ENCODE assay signal across 9 mouse cellular contexts in the genomic region with DNA sequence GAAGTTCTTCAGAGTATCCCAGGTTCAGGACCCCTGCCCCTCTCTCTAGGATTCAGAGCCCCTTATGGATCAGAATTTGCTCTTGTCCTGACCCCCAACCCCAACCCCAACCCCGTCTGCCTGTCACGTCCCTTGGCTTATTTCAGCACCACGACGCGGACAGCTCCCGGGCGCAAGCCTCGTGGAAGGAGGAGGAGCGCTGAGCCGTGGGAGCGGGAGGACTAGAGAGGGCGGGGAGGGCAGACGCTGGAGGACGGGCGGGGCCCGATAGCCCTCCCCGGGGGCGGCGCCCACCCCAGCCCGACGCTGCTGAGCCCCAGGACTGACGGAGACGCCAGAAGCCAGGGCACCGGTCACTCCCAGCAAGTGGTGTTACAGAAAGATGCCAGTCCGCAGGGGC. TPM values are rescaled to one million over a fixed set of nuclear protein-coding genes. Genes with fewer than 3 reads are reported as not detected.
A peak's percentile ranks its signal among the peaks of the same experiment; 100 is the strongest.
DNase-seq lines count a peak whose midpoint lies in the region; ATAC-seq and TF ChIP-seq lines count a peak whose summit lies in the region.
"Had no signal": no experiment of that assay in that cellular context is flagged by ENCODE, and none has a peak within 500 bp of the region (broad histone marks: within the 10 kb centered on the region; RNA-seq: fewer than 3 reads in every experiment).

Kcnh6 (plus strand) TSS at position 304 of the 400 bp plus-strand sequence.

- H3K9me3 ChIP-seq in G1E (replicated peaks) = no peaks in the 10 kb centered on the region
- H3K9me3 ChIP-seq in heart, embryonic 10.5 days = no peaks in the 10 kb centered on the region

- H3K4me1 ChIP-seq in G1E (ENCODE audit: insufficient read depth, low read depth, low read length) = peaks cover 4% of the 10 kb centered on the region
- peaks cover 7% of the 10 kb centered on the region for H3K4me1 ChIP-seq in heart, embryonic 10.5 days

- under 1% methylated on average over 25 of the region's 25 CpGs for WGBS in heart, embryonic 10.5 days

- no peak within 1 kb of the TSS for H3K27ac ChIP-seq in heart, embryonic 10.5 days

- H3K36me3 ChIP-seq in G1E (replicated peaks) = no peaks in the 10 kb centered on the region
- H3K36me3 ChIP-seq in heart, embryonic 10.5 days = no peaks in the 10 kb centered on the region

- DNase-seq in G1E (ENCODE audit: low spot score) = peak; percentile 87
- DNase-seq in embryo, embryonic 10.5 days (ENCODE audit: low spot score) = peak; percentile 82
- peak; percentile 91 for DNase-seq in heart, embryonic 10.5 days (ENCODE audit: low spot score)
- peak; percentile 70 for DNase-seq in kidney, adult 9 months
- peak; percentile 87 for DNase-seq in lung, postnatal 10 days
- DNase-seq in ovary, postnatal 36 days (ENCODE audit: low spot score) = peak; percentile 80
- DNase-seq in urinary bladder, postnatal 36 days (ENCODE audit: low spot score in 2 of 2) = peak; percentile 55 to 63

- no peak for ATAC-seq in G1E (ENCODE audit: extremely low read depth, insufficient number of reproducible peaks, low FRiP score, poor library complexity, severe bottlenecking)
- no peak for ATAC-seq in activated CD4-positive, CD25-positive, alpha-beta regulatory T cell, adult 4 months

- no peak for TF ChIP-seq CTCF in G1E (IDR thresholded peaks at IDR 0.05; ENCODE audit: low read depth, low read length)

- peaks cover 58% of the 10 kb centered on the region for H3K27me3 ChIP-seq in G1E (ENCODE audit: insufficient read depth, low read length)
- peaks cover 48% of the 10 kb centered on the region for H3K27me3 ChIP-seq in heart, embryonic 10.5 days (ENCODE audit: insufficient read depth, poor library complexity, severe bottlenecking)

- H3K4me3 ChIP-seq in G1E (ENCODE audit: low read depth, low read length) = peak within 1 kb of the TSS; percentile 60; the same call in 1 of the 2 replicates
- peak within 1 kb of the TSS; percentile 50 for H3K4me3 ChIP-seq in heart, embryonic 10.5 days
- H3K4me3 ChIP-seq: erythroblast, embryonic 14.5 days had no signal

RNA-seq across cellular contexts. Expression of gene Kcnh6, which starts in this region (rescaled TPM):
- total RNA-seq in G1E (2014; fragmentation: Nextera tagmentation) (not detected in 2 replicates), G1E (2017) (not detected in 2 replicates)
- polyA plus RNA-seq in G1E (2012) = not detected in 2 replicates
- polyA plus RNA-seq in heart, embryonic 10.5 days (2016; fragmentation: Nextera tagmentation; extraction: Ambion mirVana) = 0.43 and 0.72 TPM in 2 replicates
- polyA plus RNA-seq in activated CD4-positive, CD25-positive, alpha-beta regulatory T cell, adult 4 months (2017; shearing (Covaris generic)) = not detected
- polyA plus RNA-seq: erythroblast, embryonic 14.5 days had no signal

Comparison
In these comparisons a context has a peak if more than half of its experiments do, and no peak if none do; other contexts are left out.
1. Peak in DNase-seq and H3K4me3 ChIP-seq in G1E; RNA of the gene not detected or under 1 TPM.
2. Peak in DNase-seq and H3K4me3 ChIP-seq in heart, embryonic 10.5 days; RNA of the gene not detected or under 1 TPM.